Mouse (Mus musculus) lung, postnatal 0 days (tissue): ENCODE data around the gene Emilin2. TPM values are rescaled to one million over a fixed set of nuclear protein-coding genes. Genes with fewer than 3 reads are reported as not detected.

ENCODE experiments used
- ATAC-seq: fragments of 200-750 bp; cut with Nextera tagmentation; 2 replicates; pipeline ENCODE4 v1.8.0; 2017; ENCODE audit warnings: moderate library complexity
- DNase-seq: peaks from one replicate; pipeline ENCODE4 v3.0.0-alpha.2; 2016; ENCODE audit warnings: low spot score
- H3K27ac ChIP-seq: fragments of 300-500 bp; sonication (generic); 2 replicates; pipeline ENCODE4 v1.5.1; 2014; ENCODE audit warnings: antibody characterized with exemption, mild to moderate bottlenecking, low read length, mixed read lengths
- H3K27me3 ChIP-seq: fragments of 300-500 bp; sonication (generic); replicated peaks from 2 replicates; pipeline ENCODE4 v1.6.1; 2014; ENCODE audit warnings: low read length, mixed read lengths; ENCODE audit not compliant: insufficient read depth
- H3K36me3 ChIP-seq: fragments of 300-500 bp; sonication (generic); 2 replicates; pipeline ENCODE4 v1.6.1; 2014; ENCODE audit warnings: low read length, mixed read lengths; ENCODE audit not compliant: insufficient read depth
- H3K4me1 ChIP-seq: fragments of 300-500 bp; sonication (generic); 2 replicates; pipeline ENCODE4 v1.6.1; 2014; ENCODE audit warnings: antibody characterized with exemption, low read depth, low read length, mixed read lengths; ENCODE audit not compliant: insufficient read depth
- H3K4me2 ChIP-seq: fragments of 300-500 bp; sonication (generic); replicated peaks from 2 replicates; pipeline ENCODE4 v1.6.1; 2014; ENCODE audit warnings: low read depth, mild to moderate bottlenecking, low read length, moderate library complexity, mixed read lengths
- H3K4me3 ChIP-seq: fragments of 300-500 bp; sonication (generic); 2 replicates; pipeline ENCODE4 v1.5.1; 2014; ENCODE audit warnings: low read depth, low read length
- H3K9ac ChIP-seq: fragments of 300-500 bp; sonication (generic); replicated peaks from 2 replicates; pipeline ENCODE4 v1.6.1; 2014; ENCODE audit warnings: low read depth, mild to moderate bottlenecking
- H3K9me3 ChIP-seq: fragments of 300-500 bp; sonication (generic); 2 replicates; pipeline ENCODE4 v1.6.1; 2016; ENCODE audit warnings: low read length, mixed read lengths
- CTCF ChIP-seq: IDR thresholded peaks from 2 replicates; pipeline ENCODE4 v1.5.1; 2016; ENCODE audit warnings: antibody characterized with exemption, mild to moderate bottlenecking
- EP300 ChIP-seq: IDR thresholded peaks from 2 replicates; pipeline ENCODE4 v1.6.1; 2016; ENCODE audit warnings: antibody characterized with exemption, mild to moderate bottlenecking, control low read depth
- WGBS: fragments of 180-500 bp; shearing (Covaris S2); extraction: QIAGEN DNeasy Blood & Tissue Kit; methylation state at CpG from one replicate; pipeline ENCODE4 v1.1.7; 2014; 5-methylcytosine and 5-hydroxymethylcytosine counted together
- polyA plus RNA-seq: library from polyadenylated mRNA; unstranded; fragments of >200 nt; fragmentation: Nextera tagmentation; extraction: Ambion mirVana; gene quantifications from 2 replicates; pipeline ENCODE4 v1.2.1, GENCODE M21; 2015

Gene Emilin2
- polyA plus RNA-seq: 4.3 and 5.0 TPM in 2 replicates

DNA sequence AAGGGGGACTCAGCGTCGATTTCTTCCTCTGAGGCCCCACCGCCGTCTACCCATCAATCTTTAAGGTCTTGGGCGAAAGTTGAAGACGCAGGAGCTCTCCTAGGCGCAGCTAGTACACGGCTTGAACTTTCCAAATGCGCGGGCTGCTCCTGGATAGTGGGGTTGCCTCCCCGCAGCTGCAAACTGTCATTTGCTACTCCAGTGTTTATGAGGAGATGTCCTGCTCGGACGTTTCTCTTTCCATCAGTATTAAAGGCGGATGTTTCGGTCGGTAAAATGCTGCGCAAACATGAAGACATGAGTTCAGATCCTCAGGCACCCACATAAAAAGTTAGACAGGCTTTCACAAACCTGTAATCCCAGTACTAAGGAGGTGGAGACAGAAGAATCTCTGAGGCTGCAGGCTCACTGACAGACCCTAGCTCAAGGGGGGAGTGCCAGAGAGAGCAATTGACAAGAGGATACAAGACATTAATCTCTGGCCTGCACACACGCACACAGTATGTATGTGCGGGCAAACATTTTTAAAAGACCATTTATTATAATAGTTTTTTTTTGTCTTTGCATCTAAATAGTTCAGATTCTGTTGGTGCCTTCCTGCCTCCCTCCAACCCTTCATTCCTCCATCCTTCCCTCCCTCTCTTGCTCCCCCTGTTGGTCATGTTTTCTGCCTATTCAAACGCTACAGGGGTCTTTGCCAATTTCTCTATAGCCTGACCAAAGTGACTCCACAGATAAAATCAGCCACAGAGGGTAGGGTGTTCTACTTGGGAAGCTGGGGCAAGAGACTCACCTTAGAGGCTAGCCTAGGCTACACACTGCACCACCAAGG, at the start of gene Emilin2:
Emilin2 (minus strand) TSS at position 639 of the 832 bp plus-strand sequence.
- peak within 1 kb of the TSS; percentile 91 for H3K4me2 ChIP-seq
- TF ChIP-seq EP300: no peak
- TF ChIP-seq CTCF: peak; percentile 64
- H3K4me3 ChIP-seq: peak within 1 kb of the TSS; percentile 55
- peaks cover 13% of the 10 kb centered on the region; the same call in 1 of the 2 replicates for H3K27me3 ChIP-seq
- no peak within 1 kb of the TSS; the same call in 1 of the 2 replicates for H3K9ac ChIP-seq
- WGBS: 5% methylated on average over 20 of the region's 20 CpGs
- no peaks in the 10 kb centered on the region for H3K9me3 ChIP-seq
- ATAC-seq: no peak
- H3K4me1 ChIP-seq: 0 out of 2 replicates have a peak, but pooled peaks cover 2% of the 10 kb centered on the region
- H3K36me3 ChIP-seq: no peaks in the 10 kb centered on the region
- DNase-seq: peak; percentile 62
- no peak within 1 kb of the TSS for H3K27ac ChIP-seq

DNA sequence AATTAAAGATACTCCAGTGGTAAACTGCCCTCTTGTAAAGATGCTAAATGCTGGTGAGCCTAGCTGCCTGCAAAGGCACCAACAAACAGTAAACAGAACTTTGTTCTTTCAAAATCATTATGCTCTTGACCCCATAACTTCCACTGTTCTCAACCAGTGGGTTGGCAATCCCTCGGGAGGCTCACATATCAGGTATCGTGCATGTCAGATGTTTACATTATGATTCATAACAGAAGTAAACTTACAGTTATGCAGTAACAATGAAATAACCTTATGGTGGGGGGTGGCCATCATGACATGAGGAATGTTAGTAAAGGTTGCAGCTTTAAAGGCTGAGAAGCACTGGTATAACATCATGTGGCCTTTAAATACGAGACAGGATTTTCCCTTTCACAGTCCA, 43.7 kb upstream of the Emilin2 start:
- Histone ChIP-seq H3K4me1 (no peaks in the 10 kb centered on the region; the same call in 1 of the 2 replicates), H3K9me3 (no peaks in the 10 kb centered on the region), H3K27ac (no peak overlapping the region), H3K4me3 (no peak overlapping the region), H3K4me2 (no peak overlapping the region), H3K27me3 (no peaks in the 10 kb centered on the region), H3K9ac (no peak overlapping the region), H3K36me3 (peaks cover 17% of the 10 kb centered on the region)
- DNase-seq (no peak), ATAC-seq (no peak)
- 49% methylated on average over 3 of the region's 3 CpGs for WGBS
- TF ChIP-seq CTCF (no peak), EP300 (no peak)

DNA sequence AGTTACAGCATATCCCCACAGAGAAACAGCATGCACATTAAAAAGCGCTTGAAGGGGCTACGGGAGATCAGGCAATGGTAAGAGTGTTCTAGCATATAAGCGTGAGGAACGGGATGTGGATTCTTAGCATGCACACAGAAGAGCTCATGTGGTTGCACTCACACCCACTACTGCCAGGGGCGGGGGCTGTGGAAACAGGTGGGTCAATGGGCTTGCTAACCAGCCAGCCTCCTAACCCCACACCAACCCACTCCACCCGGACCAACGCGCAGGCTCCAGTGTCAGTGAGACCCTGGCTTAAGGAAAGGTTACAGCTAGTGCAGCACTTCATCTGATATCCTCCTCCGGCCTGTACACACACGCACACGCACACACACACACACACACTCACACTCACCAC, 42.4 kb upstream of the Emilin2 start:
- 96% methylated on average over 11 of the region's 11 CpGs for WGBS
- Histone ChIP-seq H3K27ac (no peak overlapping the region), H3K27me3 (no peaks in the 10 kb centered on the region), H3K36me3 (peaks cover 10% of the 10 kb centered on the region), H3K4me1 (no peaks in the 10 kb centered on the region; the same call in 1 of the 2 replicates), H3K4me3 (no peak overlapping the region), H3K9ac (no peak overlapping the region), H3K9me3 (no peaks in the 10 kb centered on the region), H3K4me2 (no peak overlapping the region)
- ATAC-seq (no peak), DNase-seq (no peak)
- no peak for TF ChIP-seq EP300
- TF ChIP-seq CTCF: no peak

DNA sequence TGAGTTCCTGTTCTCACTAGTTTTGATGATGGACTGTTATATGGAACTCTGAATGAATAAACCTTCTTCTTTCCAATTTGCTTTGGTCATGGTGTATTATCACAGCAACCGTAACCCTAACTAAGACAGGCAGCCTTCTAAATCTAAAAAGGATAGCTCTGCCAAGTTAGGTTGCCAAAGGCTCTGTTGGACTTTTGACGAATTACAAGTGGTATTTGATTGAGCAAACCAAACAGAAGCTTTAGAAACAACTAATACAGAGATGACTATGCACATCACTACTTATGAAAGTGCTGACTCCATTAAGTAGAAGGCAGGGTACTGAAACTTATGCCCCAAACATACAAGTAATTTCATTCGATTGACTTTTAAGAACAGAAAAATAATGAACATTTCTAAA, 36.4 kb upstream of the Emilin2 start:
- ATAC-seq (no peak), DNase-seq (no peak)
- H3K27me3 ChIP-seq: no peaks in the 10 kb centered on the region
- no peak overlapping the region for H3K4me2 ChIP-seq
- no peak overlapping the region for H3K9ac ChIP-seq
- H3K4me3 ChIP-seq: no peak overlapping the region
- H3K27ac ChIP-seq: no peak overlapping the region
- TF ChIP-seq EP300: no peak
- TF ChIP-seq CTCF: no peak
- WGBS: 85% methylated on average over 3 of the region's 3 CpGs
- H3K4me1 ChIP-seq: no peaks in the 10 kb centered on the region; the same call in 1 of the 2 replicates
- no peaks in the 10 kb centered on the region for H3K9me3 ChIP-seq
- 0 out of 2 replicates have a peak, but pooled peaks cover 10% of the 10 kb centered on the region for H3K36me3 ChIP-seq

DNA sequence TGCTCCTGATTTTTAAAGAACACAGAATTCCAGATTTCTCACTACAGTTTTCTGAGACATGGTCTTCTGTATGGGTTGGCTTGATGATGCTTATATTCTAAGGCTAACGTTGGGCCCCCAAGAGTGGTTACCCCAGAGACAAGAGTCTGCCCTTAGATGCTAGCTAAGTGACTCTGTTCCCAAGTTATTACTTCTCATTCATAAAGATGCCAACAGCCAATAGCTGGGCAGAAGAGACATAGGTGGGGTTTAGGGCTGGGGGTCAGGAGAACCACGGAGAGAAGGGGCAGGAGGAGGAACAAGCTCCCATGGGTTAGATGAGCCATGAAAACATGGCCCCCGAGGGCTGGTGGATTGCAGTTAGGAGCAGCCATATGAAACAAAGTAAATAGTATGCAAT, 30.2 kb upstream of the Emilin2 start:
- TF ChIP-seq EP300: no peak
- Histone ChIP-seq H3K4me1 (no peaks in the 10 kb centered on the region), H3K9me3 (no peaks in the 10 kb centered on the region), H3K36me3 (no peaks in the 10 kb centered on the region), H3K27ac (no peak overlapping the region), H3K27me3 (no peaks in the 10 kb centered on the region), H3K4me3 (no peak overlapping the region), H3K4me2 (no peak overlapping the region), H3K9ac (no peak overlapping the region)
- DNase-seq: no peak
- no peak for ATAC-seq
- 86% methylated on average over 3 of the region's 3 CpGs for WGBS

DNA sequence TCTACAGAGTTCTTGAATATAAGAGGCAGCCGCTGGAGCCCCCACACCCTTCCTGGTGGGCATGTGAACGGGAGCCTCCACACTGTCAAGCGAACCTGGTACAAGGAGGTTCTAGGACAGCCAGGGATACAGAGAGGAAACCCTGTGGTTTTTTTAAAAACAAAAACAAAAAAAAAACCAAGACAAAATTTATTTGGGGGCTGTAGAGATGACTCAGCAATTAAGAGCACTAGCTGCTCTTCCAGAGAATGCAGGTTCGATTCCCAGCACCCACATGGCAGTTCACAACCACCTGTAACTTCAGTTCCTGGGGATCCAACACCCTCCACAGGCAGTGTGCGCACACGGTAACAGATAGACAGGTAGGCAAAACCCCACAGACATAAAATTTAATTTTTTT, 26.8 kb upstream of the Emilin2 start:
- no peak for DNase-seq
- Histone ChIP-seq H3K27ac (no peak overlapping the region), H3K4me2 (no peak overlapping the region), H3K36me3 (no peaks in the 10 kb centered on the region), H3K4me1 (no peaks in the 10 kb centered on the region), H3K27me3 (no peaks in the 10 kb centered on the region), H3K4me3 (no peak overlapping the region), H3K9me3 (no peaks in the 10 kb centered on the region), H3K9ac (no peak overlapping the region)
- WGBS: 96% methylated on average over 6 of the region's 6 CpGs
- TF ChIP-seq EP300 (no peak), CTCF (no peak)
- no peak for ATAC-seq
